Mouse (Mus musculus) kidney, embryonic 16.5 days (tissue): ENCODE results near the gene Cenpp. TPM values are rescaled to one million over a fixed set of nuclear protein-coding genes. Genes with fewer than 3 reads are reported as not detected.
A peak's percentile ranks its signal among the peaks of the same experiment; 100 is the strongest.

Source experiments
- ATAC-seq: fragments of 200-750 bp; cut with Nextera tagmentation; 2 replicates; pipeline ENCODE4 v1.8.0; 2017; ENCODE audit warnings: moderate TSS enrichment; ENCODE audit not compliant: low FRiP score, low TSS enrichment
- H3K27ac ChIP-seq: fragments of 300-500 bp; sonication (generic); 2 replicates; pipeline ENCODE4 v1.5.1; 2014; ENCODE audit warnings: low read length
- H3K27me3 ChIP-seq: fragments of 300-500 bp; sonication (generic); 2 replicates; pipeline ENCODE4 v1.6.1; 2014; ENCODE audit warnings: low read length, control low read depth, mixed read lengths; ENCODE audit not compliant: insufficient read depth
- H3K36me3 ChIP-seq: fragments of 300-500 bp; sonication (generic); 2 replicates; pipeline ENCODE4 v1.6.1; 2014; ENCODE audit warnings: low read length, control low read depth, mixed read lengths; ENCODE audit not compliant: insufficient read depth
- H3K4me1 ChIP-seq: fragments of 300-500 bp; sonication (generic); 2 replicates; pipeline ENCODE4 v1.6.1; 2014; ENCODE audit warnings: low read length, control low read depth, mixed read lengths; ENCODE audit not compliant: insufficient read depth
- H3K4me2 ChIP-seq: fragments of 300-500 bp; sonication (generic); replicated peaks from 2 replicates; pipeline ENCODE4 v1.6.1; 2014; ENCODE audit warnings: low read depth, low read length
- H3K4me3 ChIP-seq: fragments of 300-500 bp; sonication (generic); 2 replicates; pipeline ENCODE4 v1.5.1; 2014; ENCODE audit warnings: mild to moderate bottlenecking, low read length
- H3K9ac ChIP-seq: fragments of 300-500 bp; sonication (generic); replicated peaks from 2 replicates; pipeline ENCODE4 v1.6.1; 2014; ENCODE audit warnings: low read length
- H3K9me3 ChIP-seq: fragments of 300-500 bp; sonication (generic); 2 replicates; pipeline ENCODE4 v1.6.1; 2016; ENCODE audit warnings: low read length, control low read depth
- WGBS: fragments of 180-500 bp; shearing (Covaris S2); extraction: QIAGEN DNeasy Blood & Tissue Kit; methylation state at CpG from one replicate; pipeline ENCODE4 v1.1.7; 2014; 5-methylcytosine and 5-hydroxymethylcytosine counted together
- polyA plus RNA-seq: library from polyadenylated mRNA; unstranded; fragments of >200 nt; fragmentation: Nextera tagmentation; extraction: Ambion mirVana; gene quantifications from 2 replicates; pipeline ENCODE4 v1.2.1, GENCODE M21; 2015

Gene Cenpp
- polyA plus RNA-seq, 1 experiment from 2014 or later: 26.2 TPM

DNA sequence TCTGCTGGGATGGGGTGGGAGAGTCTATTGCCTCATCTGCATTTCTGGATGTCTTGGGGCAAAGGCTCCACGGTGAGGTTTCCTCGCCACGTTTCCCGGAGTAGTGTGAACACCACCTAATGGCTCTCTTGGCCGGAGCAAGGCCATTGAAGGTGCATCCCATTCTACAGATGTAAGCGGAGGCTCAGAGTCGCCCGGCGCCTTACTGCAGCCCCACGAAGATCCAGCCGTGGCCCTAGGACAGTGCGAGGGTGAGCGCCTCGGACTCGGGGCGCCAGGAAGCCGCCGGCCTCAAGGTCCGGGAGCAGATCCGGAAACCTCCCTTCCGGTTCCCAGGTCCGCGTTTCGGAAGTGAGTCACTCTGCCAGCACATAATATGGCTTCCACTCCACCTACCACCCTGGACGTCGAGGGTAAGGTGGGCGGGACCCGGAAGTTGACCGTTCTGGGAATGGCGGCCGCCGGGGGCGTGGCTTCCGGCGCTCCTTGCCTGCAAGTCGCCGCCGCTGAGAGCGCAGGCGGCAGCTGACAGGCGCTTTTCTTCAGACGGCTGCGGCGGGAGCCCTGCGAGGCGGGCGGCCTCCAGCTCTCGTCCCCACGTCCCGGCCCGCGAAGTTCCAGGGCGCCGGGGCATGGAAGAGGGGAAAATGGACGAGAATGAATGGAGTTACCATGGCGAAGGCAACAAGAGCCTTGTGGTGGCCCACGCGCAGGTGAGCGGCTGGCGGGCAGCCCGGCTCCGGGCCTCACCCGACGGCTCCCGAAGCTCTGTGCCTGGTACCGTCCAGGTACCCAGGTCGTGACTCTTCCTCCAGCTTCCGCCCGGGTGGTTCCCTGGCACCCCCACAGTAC is 231.6 kb downstream of the Cenpp start, which contains the start of gene Ippk:
TSS of gene Ippk (plus strand) at position 496 of the 852 bp plus-strand sequence.
- Histone ChIP-seq H3K36me3 (no peaks in the 10 kb centered on the region), H3K27me3 (no peaks in the 10 kb centered on the region), H3K9ac (peak within 1 kb of the TSS; percentile 88), H3K9me3 (no peaks in the 10 kb centered on the region), H3K4me3 (peak within 1 kb of the TSS; percentile 95), H3K27ac (peak within 1 kb of the TSS; percentile 86), H3K4me2 (peak within 1 kb of the TSS; percentile 94), H3K4me1 (peaks cover 24% of the 10 kb centered on the region)
- under 1% methylated on average over 68 of the region's 69 CpGs for WGBS
- ATAC-seq: peak; percentile 99

Other genes starting within 250 kb of the Cenpp start
- 17.4 and 17.9 TPM in 2 replicates for gene Ippk, start 231.5 kb downstream of the Cenpp start, polyA plus RNA-seq
- 0.76 and 1.9 TPM in 2 replicates for gene Tes3-ps, start 159.5 kb downstream of the Cenpp start, polyA plus RNA-seq
- gene Ecm2, start 148.0 kb downstream of the Cenpp start, polyA plus RNA-seq: 1.1 and 1.3 TPM in 2 replicates
- gene Aspn, start 108.3 kb downstream of the Cenpp start, polyA plus RNA-seq: 16.0 and 19.9 TPM in 2 replicates
- gene Omd, start 70.3 kb downstream of the Cenpp start, polyA plus RNA-seq: 1.0 and 2.0 TPM in 2 replicates
- 54.9 and 59.1 TPM in 2 replicates for gene Ogn, start 44.7 kb downstream of the Cenpp start, polyA plus RNA-seq
- gene Nol8, start 293 bp upstream of the Cenpp start, polyA plus RNA-seq: 15.1 and 15.7 TPM in 2 replicates
- gene Iars, start 29.3 kb upstream of the Cenpp start, polyA plus RNA-seq: 79.2 and 87.0 TPM in 2 replicates
- gene Gm30302, start 146.2 kb upstream of the Cenpp start, polyA plus RNA-seq: not detected in 2 replicates